Mouse (Mus musculus) hindbrain, embryonic 14.5 days (tissue): ENCODE measurements around the gene Prpf6. TPM values are rescaled to one million over a fixed set of nuclear protein-coding genes. Genes with fewer than 3 reads are reported as not detected.

Source experiments
- ATAC-seq: fragments of 200-750 bp; cut with Nextera tagmentation; 2 replicates; pipeline ENCODE4 v1.8.0; 2017; ENCODE audit warnings: moderate number of reproducible peaks, mild to moderate bottlenecking, moderate TSS enrichment, moderate library complexity; ENCODE audit not compliant: low FRiP score
- DNase-seq: peaks from one replicate; pipeline ENCODE4 v3.0.0-alpha.2; 2015; ENCODE audit warnings: low spot score
- H3K27ac ChIP-seq: fragments of 300-500 bp; sonication (generic); 2 replicates; pipeline ENCODE4 v1.5.1; 2014; ENCODE audit warnings: mild to moderate bottlenecking, moderate library complexity
- H3K27me3 ChIP-seq: fragments of 300-500 bp; sonication (generic); 2 replicates; pipeline ENCODE4 v1.6.1; 2014; ENCODE audit warnings: mild to moderate bottlenecking, low read length, mixed read lengths; ENCODE audit not compliant: control insufficient read depth, insufficient read depth
- H3K36me3 ChIP-seq: fragments of 300-500 bp; sonication (generic); replicated peaks from 2 replicates; pipeline ENCODE4 v1.6.1; 2014; ENCODE audit not compliant: control insufficient read depth, insufficient read depth
- H3K4me1 ChIP-seq: fragments of 300-500 bp; sonication (generic); replicated peaks from 2 replicates; pipeline ENCODE4 v1.6.1; 2014; ENCODE audit warnings: antibody characterized with exemption, low read length, mixed read lengths; ENCODE audit not compliant: control insufficient read depth, insufficient read depth
- H3K4me2 ChIP-seq: fragments of 300-500 bp; sonication (generic); replicated peaks from 2 replicates; pipeline ENCODE4 v1.6.1; 2014; ENCODE audit warnings: mild to moderate bottlenecking, moderate library complexity
- H3K4me3 ChIP-seq: fragments of 300-500 bp; sonication (generic); replicated peaks from 2 replicates; pipeline ENCODE4 v1.5.1; 2014; ENCODE audit warnings: mild to moderate bottlenecking, low read length
- H3K9ac ChIP-seq: fragments of 300-500 bp; sonication (generic); 2 replicates; pipeline ENCODE4 v1.6.1; 2014
- H3K9me3 ChIP-seq: fragments of 300-500 bp; sonication (generic); 2 replicates; pipeline ENCODE4 v1.6.1; 2016; ENCODE audit warnings: low read length; ENCODE audit not compliant: control insufficient read depth
- WGBS: fragments of 180-500 bp; shearing (Covaris S2); extraction: QIAGEN DNeasy Blood & Tissue Kit; methylation state at CpG from one replicate; pipeline ENCODE4 v1.1.7; 2014; 5-methylcytosine and 5-hydroxymethylcytosine counted together
- polyA plus RNA-seq: library from polyadenylated mRNA; unstranded; fragments of >200 nt; fragmentation: Nextera tagmentation; extraction: Ambion mirVana; gene quantifications from 2 replicates; pipeline ENCODE4 v1.2.1, GENCODE M21; 2014

Gene Prpf6
- polyA plus RNA-seq, 1 experiment from 2014 or later: 53.9 TPM

DNA sequence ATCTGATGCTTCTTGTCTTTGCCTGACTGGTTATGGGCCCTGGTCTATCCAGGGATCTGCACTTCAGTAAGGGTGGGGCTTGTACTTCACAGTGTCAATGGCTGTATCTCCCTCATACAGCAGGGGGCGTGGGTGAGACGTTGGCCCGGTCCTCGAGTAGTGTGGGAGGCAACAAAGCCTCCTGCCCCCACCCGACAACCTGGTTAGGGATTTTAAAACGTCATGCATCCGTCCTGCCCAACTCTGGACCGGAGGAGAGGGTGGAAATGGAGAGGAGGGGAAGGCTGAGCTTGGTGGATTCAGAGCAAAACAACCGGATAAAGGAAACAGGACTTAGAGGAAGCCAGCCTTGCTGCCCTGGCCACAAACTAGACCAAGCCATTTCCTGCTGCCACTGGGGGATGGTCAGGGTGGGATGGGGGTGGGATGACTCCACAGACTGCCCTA is 68.0 kb downstream of the Prpf6 start:
- H3K27me3 ChIP-seq: no peaks in the 10 kb centered on the region
- no peak overlapping the region for H3K27ac ChIP-seq
- H3K4me3 ChIP-seq: no peak overlapping the region
- peaks cover 34% of the 10 kb centered on the region for H3K36me3 ChIP-seq
- no peak overlapping the region for H3K4me2 ChIP-seq
- ATAC-seq (peak; percentile 71; the same call in 1 of the 2 replicates), DNase-seq (peak; percentile 61)
- H3K9me3 ChIP-seq: no peaks in the 10 kb centered on the region
- 9% methylated on average over 9 of the region's 9 CpGs for WGBS
- H3K9ac ChIP-seq: no peak overlapping the region
- no peaks in the 10 kb centered on the region for H3K4me1 ChIP-seq

DNA sequence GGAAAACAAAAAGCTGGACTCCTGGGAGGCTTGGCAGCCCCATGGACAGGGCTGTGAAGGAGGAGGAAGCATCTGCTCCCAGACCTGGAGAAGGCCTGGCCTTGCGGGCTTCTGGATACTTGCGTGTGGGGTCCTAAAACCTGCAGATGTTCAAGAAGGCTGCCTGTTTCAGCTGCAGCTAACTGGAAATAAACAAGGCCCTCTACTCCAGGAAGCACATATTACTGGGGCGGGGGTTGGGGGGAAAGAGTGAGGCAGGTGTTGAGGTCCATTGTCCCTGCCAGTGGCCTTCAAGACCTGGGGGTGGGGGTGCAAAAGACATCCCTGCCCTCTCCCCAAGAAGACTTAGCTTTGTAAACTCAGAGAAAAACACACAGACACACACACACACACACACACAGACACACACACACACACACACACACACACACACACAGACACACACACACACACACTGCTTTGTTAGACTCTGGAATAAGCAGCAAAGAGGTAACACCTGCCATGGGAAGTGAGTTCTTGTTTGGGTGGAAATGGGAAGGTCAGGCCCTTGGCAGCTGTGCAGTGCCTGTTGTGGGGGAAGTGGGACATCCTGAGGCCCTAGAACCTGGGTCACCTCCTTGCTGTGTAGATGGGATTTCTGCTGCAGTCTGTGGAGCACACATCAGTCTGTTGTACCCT is 71.1 kb downstream of the Prpf6 start:
- 0 out of 2 replicates have a peak, but pooled peaks cover 4% of the 10 kb centered on the region for H3K36me3 ChIP-seq
- H3K9me3 ChIP-seq: no peaks in the 10 kb centered on the region
- WGBS: 85% methylated on average over 3 of the region's 3 CpGs
- DNase-seq: no peak
- H3K27me3 ChIP-seq: 0 out of 2 replicates have a peak, but pooled peaks cover under 1% of the 10 kb centered on the region
- H3K9ac ChIP-seq: no peak overlapping the region
- no peaks in the 10 kb centered on the region for H3K4me1 ChIP-seq
- H3K4me3 ChIP-seq: no peak overlapping the region
- no peak overlapping the region for H3K27ac ChIP-seq
- no peak overlapping the region for H3K4me2 ChIP-seq
- no peak for ATAC-seq

DNA sequence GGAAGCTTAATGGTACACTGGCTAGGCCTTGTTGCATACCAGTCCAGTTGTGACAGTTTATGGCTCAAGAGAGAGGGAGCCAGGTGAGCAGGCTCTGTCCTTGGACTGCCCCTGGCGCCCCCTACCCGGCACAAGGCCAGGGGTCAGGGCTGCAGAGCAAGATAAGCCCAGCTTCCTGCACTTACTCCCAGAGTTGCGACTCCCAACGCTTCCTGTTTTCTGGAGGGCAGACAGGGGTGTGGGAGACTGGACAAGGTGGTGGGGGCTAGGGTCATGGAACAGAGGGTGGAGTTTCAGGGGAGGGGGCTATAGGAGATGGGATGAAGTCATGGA is 71.6 kb downstream of the Prpf6 start:
- Histone ChIP-seq H3K9ac (no peak overlapping the region), H3K27ac (no peak overlapping the region), H3K9me3 (no peaks in the 10 kb centered on the region), H3K4me3 (no peak overlapping the region), H3K27me3 (0 out of 2 replicates have a peak, but pooled peaks cover 6% of the 10 kb centered on the region), H3K4me2 (no peak overlapping the region), H3K36me3 (0 out of 2 replicates have a peak, but pooled peaks cover 4% of the 10 kb centered on the region), H3K4me1 (no peaks in the 10 kb centered on the region)
- no peak for ATAC-seq
- DNase-seq: no peak
- 44% methylated on average over 4 of the region's 4 CpGs for WGBS

DNA sequence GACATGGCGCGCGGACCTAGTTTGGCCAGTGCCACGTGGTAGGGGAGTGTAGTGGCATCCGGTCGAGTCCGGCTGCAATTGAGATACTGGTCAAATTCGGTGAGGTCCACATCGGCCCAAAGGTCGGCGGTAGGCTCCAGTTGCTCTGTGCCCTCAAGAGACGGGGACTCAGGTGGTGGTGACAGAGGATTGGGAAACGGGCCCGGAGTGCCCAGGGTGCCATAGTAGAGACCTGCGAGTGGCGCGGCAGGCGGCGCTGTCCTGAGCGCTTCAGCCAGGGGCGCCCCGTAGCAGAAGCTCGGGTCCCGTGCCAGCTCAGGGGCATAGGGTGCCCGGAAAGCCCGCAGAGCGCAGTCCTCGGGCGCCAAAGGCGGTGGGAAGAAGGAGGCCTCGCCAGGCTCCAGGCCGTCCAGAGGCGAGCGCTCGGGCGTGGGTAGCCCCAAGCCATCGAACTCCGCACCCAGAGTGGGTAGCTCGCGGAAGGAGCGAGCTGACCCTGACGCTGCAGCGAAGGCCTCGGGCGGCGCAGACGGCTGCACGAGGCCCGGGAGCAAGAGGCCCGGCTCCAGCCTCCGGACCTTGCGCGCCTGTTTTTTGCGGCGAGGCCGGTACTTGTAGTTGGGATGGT is 78.7 kb downstream of the Prpf6 start:
- Histone ChIP-seq H3K4me3 (peak overlapping the region; percentile 38), H3K4me2 (peak overlapping the region; percentile 63), H3K27me3 (peaks cover 54% of the 10 kb centered on the region), H3K9ac (peak overlapping the region; percentile 56), H3K4me1 (peaks cover 17% of the 10 kb centered on the region), H3K36me3 (no peaks in the 10 kb centered on the region), H3K27ac (no peak overlapping the region), H3K9me3 (no peaks in the 10 kb centered on the region)
- DNase-seq: no peak
- WGBS: 3% methylated on average over 56 of the region's 56 CpGs
- peak; percentile 14; the same call in 1 of the 2 replicates for ATAC-seq

DNA sequence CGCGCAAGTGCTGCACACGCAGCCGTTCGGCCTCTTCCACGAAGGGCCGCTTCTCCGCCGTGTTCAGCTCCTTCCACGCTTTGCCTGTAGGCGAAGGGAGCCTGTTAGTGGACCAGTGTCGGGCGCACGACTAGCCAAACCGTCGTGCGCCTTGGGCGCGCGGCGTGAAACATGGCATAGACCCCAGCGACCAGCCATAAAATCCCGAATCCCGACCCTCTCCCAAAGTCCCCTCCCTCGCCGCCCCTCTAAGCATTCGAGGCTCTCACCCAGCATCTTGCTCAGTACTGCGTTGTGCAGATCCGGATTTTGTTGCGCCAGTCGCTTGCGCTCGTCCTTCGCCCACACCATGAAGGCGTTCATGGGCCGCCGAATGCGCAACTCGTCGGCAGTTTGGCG is 79.2 kb downstream of the Prpf6 start:
- Histone ChIP-seq H3K36me3 (no peaks in the 10 kb centered on the region), H3K4me3 (peak overlapping the region; percentile 38), H3K9ac (peak overlapping the region; percentile 56), H3K27ac (peak overlapping the region; percentile 47), H3K27me3 (peaks cover 54% of the 10 kb centered on the region), H3K4me1 (peaks cover 22% of the 10 kb centered on the region), H3K4me2 (peak overlapping the region; percentile 63), H3K9me3 (no peaks in the 10 kb centered on the region)
- no peak for DNase-seq
- no peak for ATAC-seq
- whole genome bisulfite sequencing: 2% methylated on average over 41 of the region's 41 CpGs

DNA sequence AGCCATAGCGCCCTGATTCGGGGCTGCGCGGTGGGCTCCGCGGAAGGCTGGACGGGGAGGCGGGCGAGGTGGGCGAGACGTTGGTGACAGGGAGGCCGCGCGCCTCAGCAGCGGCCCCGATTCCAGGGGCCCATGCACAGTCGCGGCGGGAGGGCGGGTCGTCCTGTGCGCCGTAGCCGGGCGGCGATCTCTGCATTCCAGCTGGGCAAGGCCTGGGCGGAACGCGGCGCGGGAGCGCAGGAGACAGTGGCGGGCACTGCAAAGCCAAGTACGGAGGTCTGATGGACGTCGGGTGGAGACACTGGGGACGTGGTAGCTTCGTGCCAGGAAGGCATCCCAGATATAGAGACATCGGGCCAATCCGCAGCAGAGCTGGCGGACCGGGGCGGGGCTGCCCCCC is 79.7 kb downstream of the Prpf6 start, which contains the start of gene Sox18:
Gene Sox18, minus strand, starts transcription at position 315 of the 400 bp plus-strand sequence.
- peaks cover 27% of the 10 kb centered on the region for H3K4me1 ChIP-seq
- WGBS: under 1% methylated on average over 41 of the region's 43 CpGs
- H3K36me3 ChIP-seq: no peaks in the 10 kb centered on the region
- peak within 1 kb of the TSS; percentile 47 for H3K27ac ChIP-seq
- peaks cover 54% of the 10 kb centered on the region for H3K27me3 ChIP-seq
- H3K4me3 ChIP-seq: peak within 1 kb of the TSS; percentile 38
- H3K4me2 ChIP-seq: peak within 1 kb of the TSS; percentile 63
- ATAC-seq: 0 out of 2 replicates have a peak, but pooled peaks have one; percentile 26
- peak within 1 kb of the TSS; percentile 56 for H3K9ac ChIP-seq
- H3K9me3 ChIP-seq: no peaks in the 10 kb centered on the region
- no peak for DNase-seq

DNA sequence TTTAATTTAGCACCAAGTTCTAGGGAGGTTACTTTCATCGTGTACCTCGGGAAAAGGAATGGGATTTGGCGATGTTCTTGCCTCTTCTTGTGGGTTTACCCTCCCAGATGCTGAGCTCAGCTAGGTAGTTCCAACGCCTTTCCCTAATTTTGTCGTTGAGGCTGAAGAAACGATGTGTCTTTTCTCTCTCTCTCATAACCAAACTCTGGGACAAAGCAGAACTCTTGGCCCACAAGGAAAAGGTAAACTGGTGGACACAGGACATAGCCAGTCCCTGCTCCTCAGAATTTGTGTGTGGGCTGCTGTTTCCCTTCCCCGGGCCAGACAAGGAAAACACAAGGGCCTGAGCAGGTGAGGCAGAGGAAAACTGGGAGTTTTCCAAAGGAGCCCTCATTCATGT is 80.3 kb downstream of the Prpf6 start:
- ATAC-seq (no peak), DNase-seq (no peak)
- H3K4me3 ChIP-seq: peak overlapping the region; percentile 38; the same call in 1 of the 2 replicates
- no peaks in the 10 kb centered on the region for H3K9me3 ChIP-seq
- no peak overlapping the region for H3K27ac ChIP-seq
- no peaks in the 10 kb centered on the region for H3K36me3 ChIP-seq
- peaks cover 54% of the 10 kb centered on the region for H3K27me3 ChIP-seq
- peaks cover 28% of the 10 kb centered on the region for H3K4me1 ChIP-seq
- no peak overlapping the region for H3K9ac ChIP-seq
- peak overlapping the region; percentile 63 for H3K4me2 ChIP-seq
- WGBS: 26% methylated on average over 7 of the region's 7 CpGs

DNA sequence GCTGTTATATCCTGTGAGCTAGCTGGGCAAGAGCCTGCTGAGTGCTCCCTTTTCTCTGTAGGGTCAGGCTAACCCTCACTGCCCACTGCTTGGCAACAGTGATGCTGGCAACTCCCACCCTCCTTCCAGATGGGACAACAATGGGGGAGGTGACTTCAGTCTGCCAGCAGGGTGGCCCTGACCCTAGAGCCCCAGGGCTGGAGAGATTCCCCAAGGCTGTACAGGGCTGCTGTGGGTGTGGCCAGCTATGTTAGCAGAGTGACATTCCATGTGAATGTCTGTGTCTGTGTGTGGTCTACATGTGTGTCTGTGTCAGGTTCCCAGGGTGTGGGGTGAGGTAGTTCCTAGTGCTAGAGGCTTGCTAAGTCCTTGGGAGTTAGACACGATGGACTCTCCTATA is 81.8 kb downstream of the Prpf6 start:
- Histone ChIP-seq H3K27ac (no peak overlapping the region), H3K9ac (no peak overlapping the region), H3K4me1 (peaks cover 28% of the 10 kb centered on the region), H3K4me2 (no peak overlapping the region), H3K9me3 (no peaks in the 10 kb centered on the region), H3K36me3 (no peaks in the 10 kb centered on the region), H3K27me3 (peaks cover 47% of the 10 kb centered on the region), H3K4me3 (no peak overlapping the region)
- ATAC-seq (no peak), DNase-seq (no peak)
- WGBS: 42% methylated on average over 1 of the region's 1 CpGs

DNA sequence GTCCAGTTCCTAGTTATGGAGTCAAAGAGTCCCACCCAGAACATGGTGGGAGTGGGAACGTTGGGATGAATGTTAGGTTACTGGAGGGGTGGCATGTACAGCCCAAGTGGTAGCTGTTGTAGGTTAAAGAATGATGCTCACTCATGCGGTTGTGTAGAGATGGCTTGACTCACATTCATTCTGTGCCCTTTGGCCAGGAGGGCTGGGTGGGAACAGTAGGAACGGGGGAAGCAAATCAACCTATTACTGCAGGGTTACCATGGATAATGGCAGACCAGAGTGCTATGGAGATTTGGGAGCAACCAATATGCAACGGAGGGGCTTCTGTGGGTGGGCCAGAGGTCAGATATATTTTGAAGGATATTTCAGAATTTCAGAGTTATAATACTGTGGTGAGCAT is 83.3 kb downstream of the Prpf6 start:
- 76% methylated on average over 4 of the region's 4 CpGs for WGBS
- H3K4me2 ChIP-seq: no peak overlapping the region

More for the DNA sequence above, 83.3 kb downstream of the Prpf6 start:
- Histone ChIP-seq H3K36me3 (no peaks in the 10 kb centered on the region), H3K9ac (no peak overlapping the region), H3K4me1 (peaks cover 28% of the 10 kb centered on the region), H3K9me3 (no peaks in the 10 kb centered on the region), H3K4me3 (no peak overlapping the region), H3K27ac (peak overlapping the region; percentile 22; the same call in 1 of the 2 replicates), H3K27me3 (peaks cover 33% of the 10 kb centered on the region)
- ATAC-seq (no peak), DNase-seq (no peak)
